Mouse (Mus musculus) heart, adult 2 months (tissue): Measurements from ENCODE around the gene Golga5.

Experiments
- CTCF ChIP-seq: fragments of 200-600 bp; IDR thresholded peaks from 2 replicates; pipeline ENCODE4 v1.8.1; 2022; ENCODE audit warnings: antibody characterized with exemption, mild to moderate bottlenecking, moderate library complexity
- EP300 ChIP-seq: fragments of 200-500 bp; IDR thresholded peaks from 2 replicates; pipeline ENCODE4 v1.6.1; 2011; ENCODE audit warnings: low read depth, low read length, control low read depth; ENCODE audit not compliant: insufficient read depth

GRCm38 (mm10) chr12:102524760-102525159 is 55.8 kb downstream of the Golga5 start:
- TF ChIP-seq CTCF, result peak; percentile 65
- TF ChIP-seq EP300, result no peak
